Mouse (Mus musculus): ENCODE measurements at regions not wholly inside any gene's neighbourhood (a gene's known extent, or its start where the extent isn't known, plus 50 kb on each side); places are given as distances from the start of the nearest gene placed in this dataset.

GRCm38 (mm10) chr14:46659365-46659764 is 101.0 kb upstream of the Cdkn3 start:
- 49% methylated on average over 4 of the region's 4 CpGs for WGBS
- TF ChIP-seq CTCF (IDR thresholded peaks at IDR 0.05; ENCODE audit: borderline replicate concordance, insufficient read depth, low read depth, low read length): no peak
- TF ChIP-seq POLR2A (IDR thresholded peaks at IDR 0.05; ENCODE audit: borderline replicate concordance, insufficient read depth, low read length): no peak
- Histone ChIP-seq H3K4me1 (ENCODE audit: control insufficient read depth, insufficient read depth, low read length) (no peaks in the 10 kb centered on the region), H3K27ac (ENCODE audit: insufficient read depth, low read length) (no peak overlapping the region), H3K4me3 (replicated peaks; ENCODE audit: insufficient read depth, low read depth, low read length) (no peak overlapping the region), H3K27me3 (ENCODE audit: control insufficient read depth, insufficient read depth, low read length) (no peaks in the 10 kb centered on the region)
- DNase-seq: no peak

- Histone ChIP-seq H3K27ac (ENCODE audit: insufficient read depth, low read length) (no peak overlapping the region), H3K27me3 (ENCODE audit: control insufficient read depth, insufficient read depth, low read length) (no peaks in the 10 kb centered on the region), H3K4me1 (ENCODE audit: control insufficient read depth, insufficient read depth, low read length) (no peaks in the 10 kb centered on the region), H3K4me3 (replicated peaks; ENCODE audit: insufficient read depth, low read depth, low read length) (no peak overlapping the region)
- no peak for TF ChIP-seq CTCF (IDR thresholded peaks at IDR 0.05; ENCODE audit: borderline replicate concordance, insufficient read depth, low read depth, low read length)
- no peak for TF ChIP-seq POLR2A (IDR thresholded peaks at IDR 0.05; ENCODE audit: borderline replicate concordance, insufficient read depth, low read length)
- 69% methylated on average over 10 of the region's 10 CpGs for WGBS
- DNase-seq: no peak
These were observed 104.1 kb upstream of the Cdkn3 start for GRCm38 (mm10) chr14:46656249-46656648.

GRCm38 (mm10) chr14:46647319-46647974 is 112.9 kb upstream of the Cdkn3 start:
- WGBS: 44% methylated on average over 12 of the region's 12 CpGs
- no peak for DNase-seq
- TF ChIP-seq CTCF (IDR thresholded peaks at IDR 0.05; ENCODE audit: borderline replicate concordance, insufficient read depth, low read depth, low read length) (no peak), POLR2A (IDR thresholded peaks at IDR 0.05; ENCODE audit: borderline replicate concordance, insufficient read depth, low read length) (no peak)
- H3K27me3 ChIP-seq (ENCODE audit: control insufficient read depth, insufficient read depth, low read length): no peaks in the 10 kb centered on the region
- no peaks in the 10 kb centered on the region; the same call in 1 of the 2 replicates for H3K4me1 ChIP-seq (ENCODE audit: control insufficient read depth, insufficient read depth, low read length)
- no peak overlapping the region for H3K27ac ChIP-seq (ENCODE audit: insufficient read depth, low read length)
- H3K4me3 ChIP-seq (replicated peaks; ENCODE audit: insufficient read depth, low read depth, low read length): no peak overlapping the region

- 81% methylated on average over 14 of the region's 14 CpGs for WGBS
- Histone ChIP-seq H3K4me1 (ENCODE audit: control insufficient read depth, insufficient read depth, low read length) (no peaks in the 10 kb centered on the region; the same call in 1 of the 2 replicates), H3K27ac (ENCODE audit: insufficient read depth, low read length) (no peak overlapping the region), H3K4me3 (replicated peaks; ENCODE audit: insufficient read depth, low read depth, low read length) (no peak overlapping the region), H3K27me3 (ENCODE audit: control insufficient read depth, insufficient read depth, low read length) (no peaks in the 10 kb centered on the region)
- TF ChIP-seq CTCF (IDR thresholded peaks at IDR 0.05; ENCODE audit: borderline replicate concordance, insufficient read depth, low read depth, low read length): no peak
- TF ChIP-seq POLR2A (IDR thresholded peaks at IDR 0.05; ENCODE audit: borderline replicate concordance, insufficient read depth, low read length): no peak
- DNase-seq: no peak
These were observed 113.5 kb upstream of the Cdkn3 start for GRCm38 (mm10) chr14:46646673-46647318.

- WGBS: 15% methylated on average over 8 of the region's 8 CpGs
- H3K27ac ChIP-seq (ENCODE audit: insufficient read depth, low read length): no peak overlapping the region
- TF ChIP-seq CTCF (IDR thresholded peaks at IDR 0.05; ENCODE audit: borderline replicate concordance, insufficient read depth, low read depth, low read length) (no peak), POLR2A (IDR thresholded peaks at IDR 0.05; ENCODE audit: borderline replicate concordance, insufficient read depth, low read length) (no peak)
- no peak overlapping the region for H3K4me3 ChIP-seq (replicated peaks; ENCODE audit: insufficient read depth, low read depth, low read length)
- H3K27me3 ChIP-seq (ENCODE audit: control insufficient read depth, insufficient read depth, low read length): no peaks in the 10 kb centered on the region
- DNase-seq: no peak
- H3K4me1 ChIP-seq (ENCODE audit: control insufficient read depth, insufficient read depth, low read length): no peaks in the 10 kb centered on the region
These were observed 121.1 kb upstream of the Cdkn3 start for GRCm38 (mm10) chr14:46639116-46639826.

GRCm38 (mm10) chr14:46638516-46638915 is 121.8 kb upstream of the Cdkn3 start:
- no peaks in the 10 kb centered on the region for H3K4me1 ChIP-seq (ENCODE audit: control insufficient read depth, insufficient read depth, low read length)
- no peak overlapping the region for H3K27ac ChIP-seq (ENCODE audit: insufficient read depth, low read length)
- DNase-seq: no peak
- 84% methylated on average over 6 of the region's 6 CpGs for WGBS
- no peaks in the 10 kb centered on the region for H3K27me3 ChIP-seq (ENCODE audit: control insufficient read depth, insufficient read depth, low read length)
- H3K4me3 ChIP-seq (replicated peaks; ENCODE audit: insufficient read depth, low read depth, low read length): no peak overlapping the region
- TF ChIP-seq POLR2A (IDR thresholded peaks at IDR 0.05; ENCODE audit: borderline replicate concordance, insufficient read depth, low read length) (no peak), CTCF (IDR thresholded peaks at IDR 0.05; ENCODE audit: borderline replicate concordance, insufficient read depth, low read depth, low read length) (no peak)

- TF ChIP-seq POLR2A (IDR thresholded peaks at IDR 0.05; ENCODE audit: borderline replicate concordance, insufficient read depth, low read length) (no peak), CTCF (IDR thresholded peaks at IDR 0.05; ENCODE audit: borderline replicate concordance, insufficient read depth, low read depth, low read length) (no peak)
- Histone ChIP-seq H3K4me3 (replicated peaks; ENCODE audit: insufficient read depth, low read depth, low read length) (no peak overlapping the region), H3K4me1 (ENCODE audit: control insufficient read depth, insufficient read depth, low read length) (no peaks in the 10 kb centered on the region), H3K27me3 (ENCODE audit: control insufficient read depth, insufficient read depth, low read length) (no peaks in the 10 kb centered on the region), H3K27ac (ENCODE audit: insufficient read depth, low read length) (no peak overlapping the region)
- 78% methylated on average over 5 of the region's 5 CpGs for WGBS
- DNase-seq: no peak
These were observed 123.1 kb upstream of the Cdkn3 start for GRCm38 (mm10) chr14:46637240-46637639.
